Mouse (Mus musculus): ENCODE data around the gene Rpl37a. TPM values are rescaled to one million over a fixed set of nuclear protein-coding genes. Genes with fewer than 3 reads are reported as not detected.

Gene Rpl37a
- total and polyA plus RNA-seq, 3 experiments: 364 to 661 (median 570) TPM

DNA sequence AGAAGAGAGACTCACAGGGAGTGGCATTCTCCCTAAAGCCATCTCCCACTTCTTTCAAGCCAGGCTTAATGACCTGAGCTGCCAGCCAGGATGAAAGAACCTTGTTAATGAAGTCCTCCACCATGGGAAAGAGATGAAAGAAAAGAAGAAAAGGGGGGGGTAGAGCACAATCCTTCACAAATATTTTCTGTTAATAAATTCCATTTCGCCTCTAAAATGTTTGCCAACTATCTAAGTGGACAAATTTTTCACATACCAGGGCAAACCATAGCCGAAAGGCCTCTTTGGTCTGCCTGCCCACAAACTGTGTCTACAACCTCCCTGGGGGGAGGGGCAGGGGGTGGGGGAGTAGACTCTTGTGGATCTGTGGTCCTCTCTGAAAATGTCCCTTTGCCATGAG, 44.7 kb downstream of the Rpl37a start:
- no peak overlapping the region for H3K27ac ChIP-seq
- TF ChIP-seq CTCF (IDR thresholded peaks at IDR 0.05) (no peak), EP300 (IDR thresholded peaks at IDR 0.05; ENCODE audit: insufficient read depth, low read depth, low read length) (no peak), POLR2A (IDR thresholded peaks at IDR 0.05; ENCODE audit: insufficient read depth, low read depth, low read length) (no peak)
- no peaks in the 10 kb centered on the region for H3K79me2 ChIP-seq (replicated peaks; ENCODE audit: control insufficient read depth, insufficient read depth, low read length)
- WGBS: 84% methylated on average over 2 of the region's 2 CpGs
- no peak overlapping the region for H3K4me3 ChIP-seq
- no peaks in the 10 kb centered on the region for H3K4me1 ChIP-seq (ENCODE audit: control insufficient read depth, insufficient read depth, low read length)
- no peaks in the 10 kb centered on the region for H3K36me3 ChIP-seq (ENCODE audit: control insufficient read depth, insufficient read depth, low read length)
- intact Hi-C loops (cut with DNase I): no loop called here
- H3K27me3 ChIP-seq (ENCODE audit: control insufficient read depth, insufficient read depth, low read length): no peaks in the 10 kb centered on the region
- DNase-seq: no peak
- no peak overlapping the region for H3K9ac ChIP-seq (ENCODE audit: low read depth, low read length)

DNA sequence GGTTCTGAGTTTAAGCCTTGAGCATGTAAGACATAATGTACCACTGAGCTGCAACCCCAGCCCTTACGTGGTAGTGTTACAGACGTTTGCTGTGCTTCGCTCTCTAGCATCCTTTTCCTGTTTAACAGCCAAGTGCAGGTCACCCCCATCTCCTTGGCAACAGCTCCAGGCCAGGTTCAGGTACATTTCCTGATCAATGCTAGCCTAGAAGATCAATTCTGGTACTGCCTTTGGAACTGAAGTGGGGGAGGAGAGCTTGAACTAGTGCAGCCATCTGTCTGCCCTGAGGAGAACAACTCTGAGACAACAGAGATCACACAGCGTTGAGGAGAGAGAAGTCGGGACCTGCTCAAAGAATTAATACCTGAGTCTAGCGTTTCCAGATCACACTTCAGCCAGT, 48.7 kb downstream of the Rpl37a start:
- DNase-seq: no peak
- WGBS: 85% methylated on average over 6 of the region's 6 CpGs
- Histone ChIP-seq H3K27ac (no peak overlapping the region), H3K4me1 (ENCODE audit: control insufficient read depth, insufficient read depth, low read length) (no peaks in the 10 kb centered on the region), H3K27me3 (ENCODE audit: control insufficient read depth, insufficient read depth, low read length) (no peaks in the 10 kb centered on the region), H3K9ac (ENCODE audit: low read depth, low read length) (no peak overlapping the region), H3K79me2 (replicated peaks; ENCODE audit: control insufficient read depth, insufficient read depth, low read length) (no peaks in the 10 kb centered on the region), H3K4me3 (no peak overlapping the region), H3K36me3 (ENCODE audit: control insufficient read depth, insufficient read depth, low read length) (no peaks in the 10 kb centered on the region)
- intact Hi-C loops (cut with DNase I): no loop called here
- TF ChIP-seq POLR2A (IDR thresholded peaks at IDR 0.05; ENCODE audit: insufficient read depth, low read depth, low read length): no peak
- TF ChIP-seq EP300 (IDR thresholded peaks at IDR 0.05; ENCODE audit: insufficient read depth, low read depth, low read length): no peak
- no peak for TF ChIP-seq CTCF (IDR thresholded peaks at IDR 0.05)

Other genes with a start within 250 kb of the Rpl37a start
- not detected for gene March4, start 174.4 kb upstream of the Rpl37a start, total RNA-seq (2021)
- gene March4, start 174.4 kb upstream of the Rpl37a start, polyA plus RNA-seq (2012; rRNA removed): 0.12 TPM in 1 of 2 replicates, not detected in the other
- 10 to 100 TPM; 23.5 to 28.2 TPM for gene Smarcal1, start 128.0 kb upstream of the Rpl37a start, total RNA-seq (2021)
- gene Smarcal1, start 128.0 kb upstream of the Rpl37a start, polyA plus RNA-seq (2012; rRNA removed): 24.6 and 28.7 TPM in 2 replicates
- not detected for gene Ankar, start 10.7 kb upstream of the Rpl37a start, total RNA-seq (2021)
- not detected in 2 replicates for gene Ankar, start 10.7 kb upstream of the Rpl37a start, polyA plus RNA-seq (2012; rRNA removed)
- gene Igfbp2, start 113.2 kb downstream of the Rpl37a start, total RNA-seq (2021): under 1 TPM in 1 of 2 experiments, not detected in 1; 0.30 TPM
- gene Igfbp2, start 113.2 kb downstream of the Rpl37a start, polyA plus RNA-seq (2012; rRNA removed): 0.41 and 2.6 TPM in 2 replicates
- 10 to 100 TPM; 94.0 to 94.7 TPM for gene Igfbp5, start 163.6 kb downstream of the Rpl37a start, total RNA-seq (2021)
- gene Igfbp5, start 163.6 kb downstream of the Rpl37a start, polyA plus RNA-seq (2012; rRNA removed): 77.8 and 91.0 TPM in 2 replicates

All from heart, adult 2 months (tissue).